Mouse (Mus musculus): ENCODE measurements around the gene Map3k6.

Gene Map3k6

GRCm38 (mm10) chr4:133282656-133283055 lies 42.0 kb downstream of the Map3k6 start:
- DNase-seq (ENCODE audit: low spot score in 2 of 2): no peak

- no peak for DNase-seq (ENCODE audit: low spot score in 2 of 2)
Measured at GRCm38 (mm10) chr4:133285299-133285698, 44.7 kb downstream of the Map3k6 start.

GRCm38 (mm10) chr4:133285950-133286349 lies 45.3 kb downstream of the Map3k6 start:
- DNase-seq (ENCODE audit: low spot score in 2 of 2): no peak

- no peak for DNase-seq (ENCODE audit: low spot score in 2 of 2)
Measured at GRCm38 (mm10) chr4:133286476-133287077, 46.0 kb downstream of the Map3k6 start.

GRCm38 (mm10) chr4:133291255-133291654 lies 50.6 kb downstream of the Map3k6 start:
- no peak for DNase-seq (ENCODE audit: low spot score in 2 of 2)

GRCm38 (mm10) chr4:133292405-133292804 lies 51.8 kb downstream of the Map3k6 start:
- DNase-seq (ENCODE audit: low spot score in 2 of 2): no peak

GRCm38 (mm10) chr4:133292901-133293843 lies 52.6 kb downstream of the Map3k6 start:
- DNase-seq (ENCODE audit: low spot score in 2 of 2): no peak

- no peak for DNase-seq (ENCODE audit: low spot score in 2 of 2)
Measured at GRCm38 (mm10) chr4:133294084-133294483, 53.5 kb downstream of the Map3k6 start.

GRCm38 (mm10) chr4:133297360-133297759 lies 56.7 kb downstream of the Map3k6 start:
- DNase-seq (ENCODE audit: low spot score in 2 of 2): no peak

- peak; percentile 59 to 74 for DNase-seq (ENCODE audit: low spot score in 2 of 2)
Measured at GRCm38 (mm10) chr4:133297801-133298238, 57.2 kb downstream of the Map3k6 start.

- no peak for DNase-seq (ENCODE audit: low spot score in 2 of 2)
Measured at GRCm38 (mm10) chr4:133298516-133299365, 58.1 kb downstream of the Map3k6 start.

- DNase-seq (ENCODE audit: low spot score in 2 of 2): no peak
Measured at GRCm38 (mm10) chr4:133299701-133300100, 59.1 kb downstream of the Map3k6 start.

GRCm38 (mm10) chr4:133300421-133300820 lies 59.8 kb downstream of the Map3k6 start:
- no peak for DNase-seq (ENCODE audit: low spot score in 2 of 2)

GRCm38 (mm10) chr4:133301802-133302201 lies 61.2 kb downstream of the Map3k6 start:
- peak; percentile 38 to 55 for DNase-seq (ENCODE audit: low spot score in 2 of 2)
